Mouse (Mus musculus) liver, adult 2 months (tissue): Measurements from ENCODE around the gene Gbe1. TPM values are rescaled to one million over a fixed set of nuclear protein-coding genes. Genes with fewer than 3 reads are reported as not detected.

ENCODE experiments used
- DNase-seq: peaks from one replicate; pipeline ENCODE4 v3.0.0-alpha.2; 2011; ENCODE audit warnings: low read depth, low spot score; ENCODE audit errors: extremely low read depth
- H3K27ac ChIP-seq: fragments of 200-500 bp; replicated peaks from 2 replicates; pipeline ENCODE4 v1.5.1; 2012; ENCODE audit warnings: low read depth, mild to moderate bottlenecking, control low read depth, inconsistent platforms, low read length; ENCODE audit not compliant: insufficient read depth
- H3K27me3 ChIP-seq: fragments of 200-500 bp; 2 replicates; pipeline ENCODE4 v1.6.1; 2012; ENCODE audit warnings: mild to moderate bottlenecking, moderate library complexity, low read length, inconsistent platforms; ENCODE audit not compliant: control insufficient read depth, insufficient read depth
- H3K36me3 ChIP-seq: fragments of 200-500 bp; 2 replicates; pipeline ENCODE4 v1.6.1; 2012; ENCODE audit warnings: low read length, inconsistent platforms; ENCODE audit not compliant: control insufficient read depth, insufficient read depth
- H3K4me1 ChIP-seq: fragments of 200-500 bp; 2 replicates; pipeline ENCODE4 v1.6.1; 2011; ENCODE audit warnings: low read length; ENCODE audit not compliant: control insufficient read depth, insufficient read depth
- H3K4me3 ChIP-seq: fragments of 200-500 bp; 2 replicates; pipeline ENCODE4 v1.5.1; 2011; ENCODE audit warnings: low read depth, mild to moderate bottlenecking, control low read depth, low read length, moderate library complexity; ENCODE audit not compliant: insufficient read depth
- H3K79me2 ChIP-seq: fragments of 200-500 bp; 2 replicates; pipeline ENCODE4 v1.6.1; 2012; ENCODE audit warnings: inconsistent platforms, mild to moderate bottlenecking, low read length, moderate library complexity; ENCODE audit not compliant: control insufficient read depth, insufficient read depth
- H3K9ac ChIP-seq: fragments of 200-500 bp; 2 replicates; pipeline ENCODE4 v1.6.1; 2012; ENCODE audit warnings: low read depth, mild to moderate bottlenecking, control low read depth, inconsistent platforms, low read length
- CTCF ChIP-seq: fragments of 200-500 bp; IDR thresholded peaks from 2 replicates; pipeline ENCODE4 v1.5.1; 2011; ENCODE audit warnings: low read depth, low read length, control low read depth
- POLR2A ChIP-seq: fragments of 200-500 bp; IDR thresholded peaks from 2 replicates; pipeline ENCODE4 v1.6.1; 2011; ENCODE audit warnings: low read length, control low read depth; ENCODE audit not compliant: insufficient read depth; ENCODE audit errors: extremely low read depth
- WGBS: fragments of 180-500 bp; shearing (Covaris S2); methylation state at CpG from one replicate; pipeline ENCODE4 v1.1.7; 2018; 5-methylcytosine and 5-hydroxymethylcytosine counted together
- polyA plus RNA-seq: library from polyadenylated mRNA; depleted of rRNA; stranded (reverse); fragments of >200 nt; gene quantifications from 2 replicates; pipeline ENCODE4 v1.2.3, GENCODE M21; 2012
- total RNA-seq: library from RNA; depleted of rRNA; stranded (reverse); fragments of >200 nt; gene quantifications from 2 replicates; pipeline ENCODE4 v1.2.3, GENCODE M21; 2014

Gbe1 gene
- total and polyA plus RNA-seq, 2 experiments, result 68.9 to 174 TPM

DNA sequence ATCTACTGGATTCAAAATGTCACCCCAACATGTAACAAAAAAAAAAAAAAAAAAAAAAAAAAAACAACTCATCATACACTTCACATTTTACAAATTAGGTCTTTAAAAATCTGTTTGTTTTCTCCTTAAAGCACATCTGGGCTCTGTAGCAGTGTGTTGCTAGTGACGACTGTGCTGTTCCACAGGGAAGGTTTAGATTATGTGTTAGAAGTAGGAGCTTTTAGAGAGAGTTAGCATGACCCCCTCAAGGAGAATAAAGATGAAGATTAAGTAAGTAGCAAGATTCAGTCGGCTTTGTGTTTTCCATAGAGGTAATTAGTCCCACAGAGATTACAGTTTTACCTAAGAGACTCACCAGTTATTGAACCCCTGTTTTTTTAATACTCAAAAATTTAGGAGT, 16.3 kb downstream of the Gbe1 start:
- Histone ChIP-seq H3K27me3 (no peaks in the 10 kb centered on the region), H3K4me1 (peaks cover 29% of the 10 kb centered on the region), H3K9ac (no peak overlapping the region), H3K27ac (no peak overlapping the region), H3K36me3 (no peaks in the 10 kb centered on the region; the same call in 1 of the 2 replicates), H3K79me2 (peaks cover 28% of the 10 kb centered on the region), H3K4me3 (no peak overlapping the region)
- WGBS, result 93% methylated on average over 2 of the region's 2 CpGs
- peak; percentile 3 for DNase-seq
- no peak for TF ChIP-seq CTCF
- no peak for TF ChIP-seq POLR2A

DNA sequence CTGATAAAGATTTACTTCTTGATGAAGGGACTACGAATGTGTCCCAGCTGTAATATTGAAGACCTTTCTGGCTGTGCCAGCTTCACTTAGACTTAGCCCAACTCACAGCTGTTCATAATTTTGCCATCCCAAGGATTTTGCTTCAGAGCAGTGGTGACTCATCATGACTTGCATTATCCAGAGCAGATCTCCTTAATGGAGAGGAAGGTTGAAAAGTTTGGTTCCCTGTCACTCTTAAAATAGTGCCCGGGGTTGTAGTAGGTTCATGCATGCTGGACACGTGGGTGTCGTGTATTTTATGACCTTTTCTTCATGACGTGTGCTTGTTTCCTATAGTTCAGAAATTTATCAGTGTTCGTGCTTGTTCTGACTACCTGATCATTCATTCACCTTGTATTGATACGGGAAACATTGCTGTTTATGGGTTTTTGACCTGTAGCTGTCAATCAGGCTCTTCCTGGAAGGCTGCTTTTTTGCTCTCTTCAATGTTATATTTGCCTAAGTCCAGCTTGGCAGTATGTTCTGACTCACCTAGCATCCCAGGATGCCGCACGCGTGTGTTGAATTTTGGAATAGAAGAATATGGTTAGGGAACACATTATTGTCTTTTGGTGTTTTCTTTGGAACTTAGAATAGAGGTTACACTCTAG, 17.0 kb downstream of the Gbe1 start:
- 28% methylated on average over 10 of the region's 10 CpGs for WGBS
- peak; percentile 90 for DNase-seq
- Histone ChIP-seq H3K36me3 (no peaks in the 10 kb centered on the region; the same call in 1 of the 2 replicates), H3K9ac (peak overlapping the region; percentile 38; the same call in 1 of the 2 replicates), H3K79me2 (peaks cover 31% of the 10 kb centered on the region), H3K27ac (peak overlapping the region; percentile 78), H3K27me3 (no peaks in the 10 kb centered on the region), H3K4me1 (peaks cover 28% of the 10 kb centered on the region), H3K4me3 (no peak overlapping the region)
- TF ChIP-seq CTCF, result no peak
- no peak for TF ChIP-seq POLR2A

DNA sequence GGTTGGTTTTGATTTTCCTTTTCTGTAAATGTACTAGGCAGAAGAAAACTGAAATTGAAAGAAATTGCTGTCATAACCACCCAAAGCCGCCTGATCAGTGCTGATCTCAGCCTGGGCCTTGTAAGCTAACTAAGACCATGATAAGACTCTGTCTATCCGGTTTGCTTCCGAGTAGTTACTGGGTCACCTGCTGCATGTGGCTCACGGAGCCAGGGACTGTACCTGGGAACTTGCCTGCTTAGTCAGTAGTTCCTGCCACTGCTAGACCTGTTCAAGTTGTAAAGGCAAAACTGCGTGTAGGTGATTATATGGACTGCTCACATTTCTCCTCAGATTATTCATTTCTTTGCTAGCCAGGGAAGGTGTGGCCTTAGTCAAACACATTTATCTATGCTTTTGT, 21.1 kb downstream of the Gbe1 start:
- H3K79me2 ChIP-seq, result peaks cover 31% of the 10 kb centered on the region
- no peaks in the 10 kb centered on the region for H3K27me3 ChIP-seq
- no peak overlapping the region for H3K4me3 ChIP-seq
- 95% methylated on average over 5 of the region's 5 CpGs for WGBS
- H3K9ac ChIP-seq, result no peak overlapping the region
- H3K36me3 ChIP-seq, result no peaks in the 10 kb centered on the region; the same call in 1 of the 2 replicates
- no peak overlapping the region for H3K27ac ChIP-seq
- no peak for TF ChIP-seq POLR2A
- no peak for TF ChIP-seq CTCF
- DNase-seq, result no peak
- peaks cover 15% of the 10 kb centered on the region; the same call in 1 of the 2 replicates for H3K4me1 ChIP-seq

DNA sequence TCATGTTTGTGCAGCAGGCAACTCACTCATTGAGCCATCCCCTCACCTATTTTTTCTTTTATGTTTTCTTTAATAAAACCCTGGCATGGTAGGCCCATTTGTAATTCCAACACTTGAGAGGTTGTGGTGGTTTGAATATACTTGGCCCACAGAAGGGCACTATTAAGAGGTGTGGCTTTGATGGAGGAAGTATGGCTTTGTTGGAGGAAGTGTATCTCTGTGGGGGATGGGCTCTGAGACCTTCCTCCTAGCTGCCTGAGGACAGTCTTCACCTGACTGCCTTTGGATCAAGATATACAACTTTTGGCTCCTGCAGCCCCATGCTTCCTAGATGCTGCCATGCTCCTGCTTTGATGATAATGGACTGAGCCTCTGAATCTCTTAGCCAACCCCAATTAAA, 21.7 kb downstream of the Gbe1 start:
- Histone ChIP-seq H3K79me2 (peaks cover 31% of the 10 kb centered on the region), H3K4me1 (peaks cover 12% of the 10 kb centered on the region; the same call in 1 of the 2 replicates), H3K27me3 (no peaks in the 10 kb centered on the region), H3K27ac (no peak overlapping the region), H3K4me3 (no peak overlapping the region), H3K9ac (no peak overlapping the region), H3K36me3 (no peaks in the 10 kb centered on the region; the same call in 1 of the 2 replicates)
- DNase-seq, result no peak
- TF ChIP-seq CTCF (no peak), POLR2A (no peak)

DNA sequence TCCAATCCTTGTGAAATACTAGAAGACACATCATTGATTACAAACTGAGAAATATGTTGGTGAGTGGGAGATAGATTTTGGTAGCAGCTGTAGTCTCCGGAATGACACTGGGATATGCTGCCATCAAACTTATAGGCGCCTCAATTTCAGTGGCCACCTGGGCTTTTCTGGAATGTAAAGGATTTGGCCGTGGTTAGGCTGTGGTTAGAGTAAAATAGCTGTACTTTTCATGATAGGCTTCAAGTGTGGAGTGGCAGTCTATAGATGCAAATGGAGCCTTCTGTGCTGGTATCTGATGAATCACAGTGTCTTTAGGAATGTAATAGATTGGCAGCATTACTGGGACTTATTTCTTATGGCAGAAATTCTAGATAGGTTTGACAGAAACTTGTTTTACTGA, 23.9 kb downstream of the Gbe1 start:
- TF ChIP-seq CTCF (no peak), POLR2A (no peak)
- Histone ChIP-seq H3K9ac (no peak overlapping the region), H3K4me3 (no peak overlapping the region), H3K4me1 (peaks cover 11% of the 10 kb centered on the region; the same call in 1 of the 2 replicates), H3K36me3 (no peaks in the 10 kb centered on the region; the same call in 1 of the 2 replicates), H3K27me3 (no peaks in the 10 kb centered on the region), H3K27ac (no peak overlapping the region), H3K79me2 (peaks cover 40% of the 10 kb centered on the region)
- no peak for DNase-seq
- 92% methylated on average over 3 of the region's 3 CpGs for WGBS

DNA sequence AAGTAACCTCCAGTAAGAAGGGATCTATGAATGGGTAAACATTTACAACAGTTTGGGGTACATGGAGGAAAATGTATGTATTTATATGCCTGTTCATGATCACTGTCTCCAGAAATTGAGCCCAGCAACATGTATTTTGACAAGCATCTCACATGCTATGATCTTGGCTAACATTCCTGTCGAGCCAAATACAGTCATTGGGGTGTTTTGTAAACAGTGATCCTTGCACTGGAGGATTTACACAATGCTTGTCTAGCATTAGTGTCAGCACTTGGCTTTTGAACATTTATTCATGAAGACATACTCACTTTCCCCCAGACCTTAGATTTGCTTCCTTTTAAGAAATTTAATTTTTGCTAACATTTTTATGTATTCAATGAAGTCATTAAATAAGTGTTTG, 30.7 kb downstream of the Gbe1 start:
- no peaks in the 10 kb centered on the region for H3K27me3 ChIP-seq
- TF ChIP-seq CTCF (no peak), POLR2A (no peak)
- H3K4me3 ChIP-seq, result no peak overlapping the region
- H3K36me3 ChIP-seq, result peaks cover 1% of the 10 kb centered on the region; the same call in 1 of the 2 replicates
- H3K9ac ChIP-seq, result no peak overlapping the region
- H3K79me2 ChIP-seq, result peaks cover 34% of the 10 kb centered on the region; the same call in 1 of the 2 replicates
- H3K4me1 ChIP-seq, result peaks cover 12% of the 10 kb centered on the region; the same call in 1 of the 2 replicates
- peak; percentile 88 for DNase-seq
- WGBS, result 24% methylated on average over 1 of the region's 1 CpGs
- no peak overlapping the region for H3K27ac ChIP-seq
